Mouse (Mus musculus) ovary, postnatal 36 days (tissue): Measurements from ENCODE around the gene Zfp770.
"Not testable (repeated sequence)": the region's sequence is repeated elsewhere in the genome, so short reads cannot be mapped to it uniquely, and the experiment has no call there.

Source experiments
- DNase-seq: peaks from one replicate; pipeline ENCODE4 v3.0.0; 2022; ENCODE audit warnings: low spot score, mixed read lengths

Zfp770 gene

DNA sequence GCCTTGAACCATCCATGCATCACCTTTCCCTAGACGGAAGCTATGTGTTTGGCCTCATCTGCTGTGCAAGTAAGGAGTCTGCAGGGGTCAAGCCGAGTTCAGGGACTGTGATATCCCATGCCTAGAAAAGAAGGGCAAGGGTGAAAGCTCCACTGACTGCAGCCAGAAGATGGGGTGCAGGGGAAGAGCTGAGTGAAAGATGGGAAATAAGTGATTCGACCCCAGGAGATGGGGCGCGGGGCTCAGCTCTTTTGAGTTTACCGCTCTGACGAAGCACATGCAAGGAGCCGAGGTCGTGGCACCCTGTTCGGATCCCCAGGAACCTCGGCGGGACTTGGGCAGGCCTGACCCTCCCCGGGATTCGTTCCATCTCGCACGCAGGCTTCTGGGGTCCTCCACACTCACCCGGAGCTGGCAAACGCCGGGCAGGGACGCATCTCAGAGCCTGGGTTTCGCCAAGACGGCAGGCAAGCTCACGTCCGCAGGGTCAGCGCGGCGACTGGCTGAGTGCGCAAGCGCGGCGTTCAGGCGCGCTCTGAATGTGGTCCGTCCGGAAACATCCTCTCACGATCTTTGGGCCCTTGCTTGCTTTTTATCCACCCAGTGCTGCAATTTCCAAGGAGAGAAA lies at the start of gene Zfp770:
Gene Zfp770 (minus strand): TSS at position 538 of the 628 bp plus-strand sequence.
- peak; percentile 76 for DNase-seq

DNA sequence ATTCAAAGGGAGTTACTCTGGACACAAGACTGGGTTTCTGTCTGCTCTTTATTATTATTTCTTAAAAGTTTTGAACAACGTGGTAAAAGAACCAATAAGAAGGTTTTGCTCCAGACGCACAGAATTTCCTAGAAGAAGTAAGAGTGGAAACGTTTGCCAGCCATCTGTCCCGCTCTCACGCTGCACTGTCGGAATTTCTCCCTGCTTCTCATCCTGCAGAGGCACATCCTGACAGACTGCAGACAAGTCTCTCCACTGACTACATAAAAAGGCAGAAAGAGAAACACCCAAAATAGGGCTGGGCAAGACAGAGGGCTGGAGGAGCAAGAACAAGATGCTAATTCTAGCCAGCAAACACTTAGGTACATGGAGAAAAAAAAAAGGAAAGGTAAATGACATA lies 48.2 kb upstream of the Zfp770 start:
- no peak for DNase-seq

DNA sequence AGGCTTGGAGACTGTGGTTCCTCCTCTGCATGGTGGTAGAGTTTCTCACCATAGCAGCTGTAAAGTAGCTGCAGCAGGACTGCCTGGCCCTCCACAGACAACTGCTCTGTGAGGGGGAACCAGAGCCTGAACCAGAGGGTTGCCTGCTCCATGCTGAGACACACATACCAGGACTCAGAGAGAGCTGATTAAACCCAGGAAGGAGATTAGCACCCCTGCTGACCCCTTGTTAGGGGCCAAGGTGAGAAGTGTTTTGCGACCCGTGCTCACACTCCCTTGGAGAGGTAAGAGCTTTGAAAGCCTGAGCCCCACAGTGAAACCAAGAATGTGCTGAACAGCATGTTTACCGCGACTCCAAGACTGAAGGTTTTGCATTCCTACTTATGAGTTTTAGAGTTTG lies 36.4 kb upstream of the Zfp770 start:
- no peak for DNase-seq

DNA sequence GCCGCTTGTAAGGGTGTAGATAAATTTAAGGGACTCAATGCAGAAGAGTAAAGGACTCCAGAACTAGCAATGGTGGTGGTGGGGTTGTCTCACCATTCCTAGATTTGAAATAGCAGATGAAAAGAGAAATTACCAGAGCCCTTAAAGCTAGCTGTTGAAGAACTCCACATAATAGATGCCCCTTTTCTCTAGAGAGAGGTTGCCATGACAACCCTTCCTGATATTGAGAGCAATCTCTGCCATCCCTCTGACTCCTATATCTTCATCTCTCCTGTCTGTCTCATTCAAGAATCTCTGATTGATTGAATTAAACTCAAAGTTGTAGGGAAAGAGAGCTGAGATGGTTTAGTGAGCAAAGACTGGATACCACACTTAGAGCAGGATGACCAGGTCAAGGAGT lies 35.3 kb upstream of the Zfp770 start:
- DNase-seq: no peak

DNA sequence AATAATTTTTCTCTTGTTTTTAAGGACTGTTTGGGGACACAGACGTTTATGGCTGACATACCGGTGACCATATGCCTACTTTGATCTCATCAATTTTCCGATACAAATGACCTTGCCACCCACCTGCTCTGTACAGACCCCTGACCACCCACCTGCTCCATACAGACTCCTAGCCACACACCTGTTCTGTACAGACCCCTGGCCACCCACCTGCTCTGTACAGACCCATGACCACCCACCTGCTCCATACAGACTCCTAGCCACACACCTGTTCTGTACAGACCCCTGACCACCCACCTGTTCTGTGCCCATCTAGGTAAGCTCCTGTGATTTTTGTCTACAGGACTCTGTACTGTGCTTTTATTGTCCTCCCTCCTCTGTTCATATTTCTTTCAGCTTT lies 34.3 kb upstream of the Zfp770 start:
- no peak for DNase-seq

DNA sequence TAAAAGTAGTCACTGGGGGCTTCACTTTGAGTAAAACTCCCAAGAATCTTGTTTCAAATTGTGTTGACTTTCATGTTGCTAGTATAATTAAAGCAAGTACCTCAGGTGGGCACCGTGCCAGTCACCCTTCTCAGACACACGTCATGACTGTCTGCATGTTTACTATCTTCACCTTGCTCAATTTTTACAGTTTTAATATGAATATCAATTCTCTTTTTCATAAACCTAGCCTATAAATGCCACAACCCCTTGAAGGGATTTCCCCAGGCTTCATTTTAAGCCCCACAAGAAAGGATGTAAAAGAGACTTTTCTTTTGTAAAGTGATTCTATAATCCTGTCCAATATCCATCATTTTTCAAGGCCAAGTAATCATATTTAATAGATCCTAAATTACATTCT lies 30.0 kb upstream of the Zfp770 start:
- DNase-seq: no peak

DNA sequence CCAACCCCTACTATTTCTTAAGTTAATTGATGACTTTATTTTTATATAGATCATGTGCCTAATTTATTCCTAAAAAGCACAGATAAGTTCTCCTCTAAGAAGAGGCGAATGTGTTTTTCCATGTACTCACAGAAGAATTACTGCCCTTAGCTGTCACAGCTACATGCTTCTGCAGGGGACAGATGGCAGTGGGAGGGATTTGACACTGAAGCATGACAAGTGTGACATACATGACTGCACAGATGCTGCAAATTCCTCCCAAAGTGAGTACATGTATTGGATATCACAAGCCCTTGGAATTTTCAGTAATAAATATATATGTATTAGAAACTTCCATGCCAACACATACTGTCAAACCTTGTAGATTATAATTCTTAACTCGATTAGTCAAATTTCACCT lies 27.4 kb upstream of the Zfp770 start:
- no peak for DNase-seq

DNA sequence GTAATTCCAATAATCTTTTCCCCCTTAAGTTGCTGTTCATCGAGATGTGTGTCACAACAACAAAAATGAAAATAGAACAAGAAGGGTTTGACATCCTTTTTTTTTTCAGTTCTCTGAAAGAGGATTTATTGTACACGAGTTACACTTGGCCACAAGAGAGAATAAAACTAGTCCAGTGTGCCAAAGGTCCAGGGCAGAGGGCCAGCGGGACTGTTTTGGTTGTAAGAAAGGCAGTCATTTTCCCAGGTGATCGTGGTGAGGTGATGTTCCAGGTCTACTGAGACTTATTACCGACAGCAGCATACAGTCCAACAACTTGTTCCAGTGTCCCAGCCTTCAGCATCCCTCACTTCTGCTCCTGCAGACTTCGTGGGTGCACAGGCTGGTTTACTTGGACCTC lies 3.8 kb upstream of the Zfp770 start:
- DNase-seq: no peak

DNA sequence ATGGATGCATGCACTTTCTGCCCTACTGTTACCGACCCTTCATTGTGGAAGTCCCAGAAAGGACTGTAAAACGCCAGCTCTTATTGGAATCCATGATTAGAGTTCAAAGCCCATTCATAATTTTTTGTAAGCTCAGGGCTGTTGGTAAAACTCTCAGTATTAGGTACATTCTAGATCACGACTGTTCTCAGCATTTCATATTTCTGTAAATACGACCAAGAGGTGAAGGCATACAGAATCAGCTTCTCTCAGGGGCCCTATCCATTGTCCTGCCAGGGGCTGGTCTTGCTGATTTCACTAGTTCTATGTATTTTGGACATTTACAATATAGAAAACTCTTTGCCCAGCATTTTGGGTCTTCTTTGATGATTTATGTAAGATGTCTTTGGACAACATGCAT lies 305 bp upstream of the Zfp770 start:
- DNase-seq: no peak

DNA sequence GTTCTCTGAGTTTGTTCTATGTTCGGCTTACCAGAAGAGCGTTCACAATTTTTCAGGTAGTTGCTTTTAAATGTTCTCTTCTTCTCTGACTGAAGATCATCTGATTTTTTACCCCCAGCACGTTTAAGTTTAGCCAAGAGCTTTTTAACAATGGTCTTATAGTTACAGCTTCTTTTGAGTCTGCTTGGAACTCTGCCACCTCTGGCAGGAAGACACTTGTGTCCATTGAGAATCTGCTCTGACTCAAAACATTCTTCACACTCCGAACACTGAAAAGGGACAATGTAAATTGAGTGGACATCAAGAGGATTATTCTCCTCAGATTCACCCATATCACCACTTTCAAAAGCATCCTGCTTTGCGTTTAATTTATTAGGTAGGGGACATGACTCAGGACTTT lies 4.8 kb downstream of the Zfp770 start:
- DNase-seq: no peak

DNA sequence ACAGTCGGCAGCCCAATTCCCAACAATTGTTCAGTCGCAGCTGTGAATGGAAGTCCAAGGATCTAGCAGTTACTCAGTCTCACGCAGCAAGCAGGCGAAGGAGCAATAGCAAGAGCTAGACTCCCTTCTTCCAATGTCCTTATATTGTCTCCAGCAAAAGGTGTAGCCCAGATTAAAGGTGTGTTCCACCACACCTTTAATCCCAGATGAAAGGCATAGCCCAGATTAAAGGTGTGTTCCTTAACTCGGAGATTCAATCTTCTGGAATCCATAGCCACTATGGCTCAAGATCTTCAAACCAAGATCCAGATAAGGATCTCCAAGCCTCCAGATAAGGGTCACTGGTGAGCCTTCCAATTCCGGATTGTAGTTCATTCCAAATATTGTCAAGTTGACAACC lies 14.3 kb downstream of the Zfp770 start, which contains the start of gene Aqr:
Gene Aqr (minus strand): TSS at position 101 of the 400 bp plus-strand sequence.
- DNase-seq: not testable (repeated sequence)

DNA sequence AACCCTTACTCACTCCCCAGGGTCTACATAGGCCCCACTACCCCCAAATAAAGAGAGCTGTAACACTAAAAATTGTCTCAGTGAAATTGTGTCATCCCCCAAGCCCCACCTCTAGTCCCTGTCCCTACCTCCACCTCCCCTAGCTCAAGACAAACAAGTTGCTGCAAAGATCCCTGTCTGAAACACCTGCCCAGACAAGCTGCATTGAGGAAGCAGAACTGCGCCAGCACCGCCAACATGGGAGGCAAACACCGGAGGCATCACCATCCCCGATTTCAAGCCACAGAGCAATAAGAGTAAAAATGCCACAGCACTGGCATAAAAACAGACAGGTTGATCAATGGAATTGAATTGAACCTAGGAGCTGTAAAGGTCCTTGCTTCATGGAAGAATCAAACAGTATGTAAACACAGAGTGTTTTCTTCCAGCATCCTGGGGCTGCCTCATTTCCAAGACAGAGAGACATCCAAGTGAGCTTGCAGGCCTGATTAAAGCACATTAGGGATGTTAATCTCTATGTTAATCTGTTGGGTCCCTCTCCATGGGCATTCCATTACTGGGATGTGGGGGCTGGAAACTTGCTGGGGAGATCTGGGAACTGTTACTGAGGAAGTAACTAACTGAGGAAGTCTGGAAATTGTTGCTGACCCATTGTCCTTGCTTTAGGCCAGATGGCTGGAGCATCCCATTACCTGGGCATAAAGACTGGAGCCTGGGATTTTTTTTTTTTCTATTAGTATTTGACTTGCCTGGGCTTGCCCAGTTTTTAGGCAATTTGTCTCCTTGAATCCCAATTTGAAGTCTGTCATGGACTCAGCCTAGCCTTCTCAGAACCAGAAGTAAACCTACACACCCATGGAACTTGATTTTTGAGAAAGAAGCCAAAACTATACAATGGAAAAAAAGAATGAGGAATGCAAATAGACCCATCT lies 23.2 kb downstream of the Zfp770 start:
- DNase-seq: no peak

DNA sequence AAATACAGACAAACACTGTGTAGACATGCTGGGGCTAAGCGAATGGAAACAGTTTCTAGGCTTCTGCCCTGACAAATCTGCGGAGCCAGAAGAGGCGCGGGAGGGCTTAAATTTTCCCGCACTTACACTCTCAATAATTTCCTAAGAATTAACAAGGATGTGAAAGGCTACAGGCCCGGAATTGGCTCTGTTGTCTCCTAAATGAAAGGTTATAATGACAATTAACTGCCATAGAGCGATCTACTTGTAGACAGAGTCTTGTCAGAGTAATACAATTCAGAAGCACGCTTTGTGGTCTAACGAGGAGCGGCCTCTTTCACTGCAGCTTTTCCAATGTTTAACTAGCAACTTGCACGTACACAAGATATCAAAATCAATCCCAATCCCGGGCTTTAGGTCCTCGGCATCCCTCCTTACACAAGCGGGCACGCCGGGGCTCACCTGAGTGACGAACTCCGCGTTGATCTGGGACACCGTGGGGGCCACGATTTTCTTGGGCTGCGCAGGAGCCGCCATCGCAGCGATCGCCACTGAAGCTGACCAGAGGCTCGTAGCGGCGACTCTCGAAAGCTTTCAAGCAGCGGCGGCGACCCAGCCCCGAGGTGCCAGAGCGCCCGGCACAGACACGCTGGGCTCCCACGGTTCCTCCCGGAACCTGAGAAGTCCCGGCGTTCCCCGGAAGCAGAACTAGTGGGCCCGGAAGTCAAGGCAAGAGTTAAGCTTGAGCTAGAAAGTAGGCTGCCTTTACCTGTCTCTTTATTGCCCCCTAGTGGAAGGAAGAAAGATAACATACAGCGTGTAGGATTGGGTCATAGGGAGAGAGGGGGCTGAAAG lies 26.4 kb downstream of the Zfp770 start:
- DNase-seq: peak; percentile 73

DNA sequence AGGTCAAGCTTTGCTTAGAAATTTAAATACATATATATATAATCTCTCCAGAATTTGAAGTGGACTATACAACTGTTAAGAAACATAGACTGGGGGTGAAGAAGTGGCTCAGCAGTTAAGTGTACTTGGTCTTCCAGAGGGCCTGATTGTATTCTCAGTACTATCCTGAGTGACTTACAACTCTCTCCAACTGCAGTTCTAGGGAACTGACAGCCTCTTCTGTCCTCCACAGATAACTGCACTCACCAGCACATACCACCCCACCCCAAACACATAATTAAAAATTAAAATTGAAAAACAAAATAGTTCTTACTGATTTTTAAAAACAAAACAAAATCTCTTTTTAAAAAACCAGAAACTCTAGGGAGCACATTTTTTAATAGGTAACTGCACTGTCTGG lies 28.0 kb downstream of the Zfp770 start:
- no peak for DNase-seq

DNA sequence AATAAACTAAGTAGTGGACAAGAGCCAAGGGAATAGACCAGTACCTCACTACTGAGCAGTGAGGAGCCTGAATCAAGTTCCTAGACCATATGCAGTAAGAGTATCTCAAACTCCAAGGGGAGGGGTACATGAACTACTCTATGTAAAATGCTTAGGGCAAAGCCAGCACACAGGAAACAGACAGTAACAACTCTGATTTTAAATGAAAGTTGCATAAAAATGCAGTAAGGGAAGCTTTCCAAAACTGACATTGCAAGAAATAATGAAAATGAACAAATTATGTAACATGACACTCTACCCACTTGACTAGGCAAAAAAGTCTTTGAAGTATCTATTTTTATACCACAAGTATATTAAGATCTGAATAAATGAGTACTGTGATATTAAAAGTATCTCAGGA lies 33.4 kb downstream of the Zfp770 start:
- no peak for DNase-seq

DNA sequence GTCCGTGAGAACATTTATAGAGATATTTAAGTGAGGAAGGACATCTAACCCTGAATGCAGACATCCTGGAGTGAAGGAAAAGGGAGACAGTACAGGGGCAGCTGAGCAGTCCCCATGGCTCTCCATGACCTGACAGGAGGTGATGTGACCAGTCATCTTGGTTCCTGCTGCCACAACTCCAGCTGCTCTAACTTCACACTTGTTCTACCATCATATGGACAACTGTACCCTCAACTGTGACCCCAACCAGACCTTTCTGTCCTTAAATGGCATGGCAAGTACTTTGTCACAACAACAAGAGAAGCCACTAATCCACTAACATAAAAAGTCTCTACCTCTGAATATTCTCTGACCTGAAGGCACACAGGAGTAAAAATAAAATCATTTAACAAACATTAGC lies 39.3 kb downstream of the Zfp770 start:
- DNase-seq: no peak

DNA sequence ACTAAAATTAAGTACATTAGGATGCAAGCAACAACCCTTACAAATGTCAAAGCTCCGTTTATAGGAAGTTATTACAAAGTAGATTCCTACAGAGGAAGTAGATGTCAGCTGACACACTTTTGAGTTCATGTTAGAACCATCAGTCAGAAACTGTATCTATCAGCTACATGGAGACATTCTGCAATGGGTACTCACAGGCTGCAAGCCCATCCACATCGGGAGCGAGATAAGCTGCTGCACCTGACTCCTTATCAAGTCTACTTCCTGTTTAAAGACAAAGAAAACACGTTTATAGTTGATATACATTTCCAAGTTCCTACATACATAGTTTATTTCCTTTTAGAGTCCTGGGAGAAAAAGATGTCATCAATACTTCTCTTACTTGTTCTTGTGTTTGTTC lies 43.9 kb downstream of the Zfp770 start:
- DNase-seq: no peak

DNA sequence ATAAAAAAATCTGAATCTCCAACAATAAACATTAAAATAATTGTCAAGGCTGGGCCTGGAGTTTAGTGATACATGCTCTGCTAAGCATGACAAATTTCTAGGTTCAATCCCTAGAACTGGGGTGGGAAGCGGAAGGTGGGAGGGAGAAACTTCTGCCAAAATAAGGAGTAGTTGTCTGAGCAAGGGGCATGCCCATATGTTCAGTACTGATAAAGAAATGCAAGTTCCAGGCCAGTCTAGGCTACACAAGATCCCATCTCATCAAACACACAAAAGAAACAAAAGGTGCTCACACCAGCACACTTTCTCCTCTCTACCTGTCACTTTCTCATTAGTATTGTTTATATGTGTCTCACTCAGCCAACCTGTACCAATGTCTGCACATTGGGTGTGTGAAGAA lies 44.6 kb downstream of the Zfp770 start:
- no peak for DNase-seq

DNA sequence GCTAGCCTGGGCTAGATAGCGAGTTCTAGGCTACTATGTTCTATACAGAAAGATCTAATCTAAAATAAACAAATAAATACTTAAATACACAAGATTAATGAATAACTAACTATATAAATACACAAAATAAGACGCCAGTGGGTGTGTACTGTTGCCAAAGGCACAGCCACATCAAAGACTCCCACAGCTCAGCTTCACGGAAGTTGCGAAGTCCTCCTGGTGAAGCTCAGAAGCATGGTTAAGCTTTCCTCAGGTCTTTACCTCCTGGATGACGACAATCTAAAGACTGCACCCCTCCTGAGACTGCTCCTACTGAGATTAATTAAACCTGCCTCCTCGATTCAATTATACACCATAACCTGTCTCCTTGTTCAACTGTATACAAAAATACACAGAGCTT lies 48.0 kb downstream of the Zfp770 start:
- DNase-seq: no peak

DNA sequence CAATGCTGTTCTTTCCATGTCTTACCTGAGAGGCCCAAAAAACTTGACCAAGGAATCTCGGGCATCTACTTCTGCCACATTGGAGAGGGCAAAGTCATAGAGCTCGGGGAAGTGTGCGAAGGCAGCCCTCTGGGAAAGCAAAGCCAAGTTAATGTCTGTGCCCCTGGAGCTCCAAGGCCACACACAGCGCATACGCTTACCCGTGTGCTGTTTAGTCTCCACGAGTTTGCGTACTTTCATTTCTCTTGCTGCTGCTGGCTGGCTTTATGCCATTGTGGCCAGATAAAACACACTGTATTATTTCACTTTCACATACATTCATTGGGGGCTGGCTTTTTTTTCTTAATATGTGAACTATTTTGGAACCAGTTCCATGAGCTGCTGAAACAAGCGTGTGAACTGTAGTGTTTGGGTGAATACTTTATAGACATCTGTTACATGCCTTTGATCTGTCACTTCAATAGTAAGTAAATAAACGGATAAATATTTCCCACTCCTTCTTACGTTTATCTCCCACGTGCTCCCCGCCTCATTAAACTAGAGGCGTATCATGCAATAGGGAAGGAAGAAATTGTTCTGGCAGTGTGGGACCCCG lies 54.3 kb downstream of the Zfp770 start:
- DNase-seq: peak; percentile 12

DNA sequence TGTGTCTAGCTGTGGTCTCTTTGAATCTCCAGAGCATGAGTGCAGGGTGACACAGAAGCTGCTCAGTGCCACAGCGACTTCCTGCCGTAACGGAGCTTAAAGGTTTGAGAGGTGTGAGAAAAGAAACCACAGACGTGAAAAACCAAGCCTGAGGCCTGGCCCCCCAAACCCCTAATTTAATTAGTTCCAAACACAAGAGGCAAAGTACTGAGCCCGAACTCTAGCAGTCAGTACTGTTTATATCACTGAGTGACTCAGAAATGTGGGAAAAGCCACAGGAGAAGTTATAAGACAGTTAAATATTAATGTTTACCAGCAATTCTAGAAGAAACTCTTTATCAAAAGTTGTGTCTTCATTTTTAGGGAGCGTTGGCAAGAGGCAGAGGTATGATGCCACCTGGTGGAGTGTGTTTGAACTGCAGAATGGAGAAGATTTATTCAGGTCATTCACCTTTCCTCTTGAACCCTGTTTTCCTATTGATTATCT lies 55.9 kb downstream of the Zfp770 start:
- no peak for DNase-seq

DNA sequence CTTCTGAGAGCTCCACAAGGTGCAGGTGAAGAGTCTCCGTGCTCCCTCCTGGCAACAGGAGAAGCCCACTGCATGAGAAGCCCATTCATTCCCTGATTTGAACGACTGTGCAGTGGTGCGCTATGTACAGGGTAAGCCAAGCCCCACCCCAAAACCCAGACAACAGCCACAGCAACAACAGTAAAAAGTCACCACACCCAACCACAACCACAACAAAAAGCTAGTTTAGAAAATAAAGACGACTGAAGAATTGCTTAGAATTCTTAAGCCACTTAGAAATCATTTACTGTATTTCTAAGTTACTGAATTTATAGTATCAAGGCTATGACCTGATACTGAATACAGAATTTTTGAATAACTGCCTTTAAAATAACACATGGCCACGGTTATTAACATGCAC lies 56.4 kb downstream of the Zfp770 start:
- no peak for DNase-seq
